Mouse (Mus musculus): ENCODE results near the gene Dnah11.
A peak's percentile ranks its signal among the peaks of the same experiment; 100 is the strongest.

Gene Dnah11

DNA sequence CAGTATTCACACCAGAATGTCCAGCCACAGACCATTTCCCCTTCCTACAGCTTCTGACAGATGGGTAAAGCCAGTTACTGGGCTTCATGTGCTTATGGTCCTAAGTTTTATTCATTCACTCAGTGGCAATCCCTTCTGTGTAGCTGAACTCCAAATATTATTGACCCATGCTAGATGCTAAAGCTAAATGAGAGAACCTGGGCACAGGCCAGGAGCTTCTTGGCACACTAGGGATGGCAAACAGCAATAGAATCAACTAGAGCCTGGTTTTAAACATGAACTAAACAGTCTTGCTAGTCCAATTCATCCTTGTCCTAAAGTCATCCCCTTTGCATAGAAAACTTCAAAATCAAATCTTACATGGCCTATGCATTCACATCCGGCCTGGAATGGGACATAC lies 113.6 kb downstream of the Dnah11 start:
- DNase-seq (ENCODE audit: low read depth, low spot score): no peak

DNA sequence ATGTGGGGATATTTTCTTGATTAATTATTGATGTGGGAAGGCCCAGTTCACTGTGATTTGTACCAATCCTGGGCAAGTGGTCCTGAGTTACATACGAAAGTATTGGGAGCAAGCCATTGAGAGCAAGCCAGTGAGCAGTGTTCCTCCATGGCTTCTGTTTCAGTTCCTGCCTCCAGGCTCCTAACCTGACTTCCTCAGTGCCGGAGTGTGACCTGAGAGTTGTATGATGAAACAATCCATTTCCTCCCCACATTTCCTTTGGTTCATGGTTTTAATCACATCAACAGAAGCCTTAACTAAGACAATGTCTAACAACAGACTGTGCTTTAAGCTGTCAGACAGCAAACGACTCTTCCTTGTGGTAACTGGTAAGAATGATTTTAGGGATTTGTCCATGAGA lies 114.0 kb downstream of the Dnah11 start:
- DNase-seq (ENCODE audit: low read depth, low spot score): no peak

DNA sequence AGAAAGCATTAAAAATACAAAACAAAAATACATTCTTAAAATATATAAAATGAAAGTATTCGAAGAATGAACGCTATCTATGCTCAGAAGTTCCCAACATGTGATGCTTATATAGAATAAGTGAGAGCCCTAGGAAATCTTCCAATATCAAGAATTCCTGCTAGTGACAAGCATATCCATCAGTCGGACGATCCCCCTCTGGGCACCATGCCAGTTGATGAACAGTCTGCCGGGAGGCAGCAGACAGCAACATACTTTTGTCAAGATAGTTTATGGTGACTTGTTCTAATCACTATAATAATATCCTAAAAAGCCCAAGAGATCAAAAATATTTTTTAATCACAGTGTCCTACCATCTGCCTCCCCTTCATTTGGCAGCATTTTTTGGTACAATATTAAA lies 114.7 kb downstream of the Dnah11 start:
- no peak for DNase-seq (ENCODE audit: low read depth, low spot score)

DNA sequence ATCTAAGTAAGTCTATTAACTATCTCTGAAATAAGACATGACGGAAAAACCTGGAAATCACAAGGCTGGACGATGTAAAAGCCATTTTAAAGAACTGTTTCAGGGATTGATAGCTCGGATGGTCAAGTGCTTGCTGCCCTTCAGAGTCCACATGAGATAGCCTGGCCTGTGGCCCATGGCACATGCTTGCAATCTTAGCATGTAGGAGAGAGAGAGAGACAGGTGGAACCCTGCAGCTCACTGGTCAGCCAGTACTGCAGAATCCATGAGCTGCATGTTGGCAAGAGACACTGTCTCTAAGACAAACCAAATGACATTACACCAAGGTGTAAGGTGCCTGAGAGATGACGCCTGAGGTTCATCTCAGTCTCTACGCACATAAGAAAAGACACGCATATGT lies 118.4 kb downstream of the Dnah11 start:
- no peak for DNase-seq (ENCODE audit: low read depth, low spot score)

DNA sequence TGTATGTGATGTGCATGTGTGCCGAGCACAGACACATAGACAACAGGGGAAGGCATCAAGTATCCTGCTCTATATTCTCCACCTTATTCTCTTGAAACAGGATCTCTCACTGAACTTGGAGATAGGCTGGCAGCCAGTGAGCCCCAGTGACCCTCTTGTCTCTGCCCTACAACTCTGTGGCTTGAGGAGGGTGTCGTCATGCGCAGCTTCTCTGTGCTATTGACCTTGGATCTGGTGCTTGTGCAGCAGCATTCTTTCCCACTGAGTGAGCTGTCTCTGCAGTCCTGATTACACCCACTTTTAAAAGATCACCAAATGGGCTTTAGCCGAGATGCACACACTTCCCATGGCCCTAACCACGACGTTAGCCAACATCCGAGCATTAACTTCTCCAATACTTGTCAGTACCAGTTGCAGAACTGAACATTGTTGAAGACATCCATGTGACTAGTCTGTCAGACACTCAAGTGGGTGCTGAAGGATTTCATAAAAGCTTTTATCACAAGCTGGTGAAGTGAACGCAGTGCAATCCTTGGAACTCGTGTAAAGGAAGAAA lies 120.3 kb downstream of the Dnah11 start:
- DNase-seq (ENCODE audit: low read depth, low spot score): no peak

DNA sequence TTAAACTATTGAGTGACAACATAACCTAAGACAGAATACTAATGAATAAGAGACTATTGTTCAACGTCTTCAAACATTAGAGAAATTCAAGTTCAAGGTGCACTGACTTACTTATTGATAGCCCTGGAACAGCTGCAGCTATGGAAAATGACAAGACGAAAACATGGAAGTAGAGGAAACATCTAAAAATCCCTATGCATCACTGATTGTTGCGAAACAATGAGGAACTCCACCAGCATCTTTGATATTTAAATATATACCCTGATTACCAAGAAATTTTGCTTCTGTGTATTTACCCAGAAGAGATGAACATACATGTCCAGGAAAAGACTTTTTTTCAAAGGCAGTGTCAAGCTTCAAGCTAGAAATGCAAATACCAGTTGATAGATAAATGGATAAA lies 122.0 kb downstream of the Dnah11 start:
- no peak for DNase-seq (ENCODE audit: low read depth, low spot score)

DNA sequence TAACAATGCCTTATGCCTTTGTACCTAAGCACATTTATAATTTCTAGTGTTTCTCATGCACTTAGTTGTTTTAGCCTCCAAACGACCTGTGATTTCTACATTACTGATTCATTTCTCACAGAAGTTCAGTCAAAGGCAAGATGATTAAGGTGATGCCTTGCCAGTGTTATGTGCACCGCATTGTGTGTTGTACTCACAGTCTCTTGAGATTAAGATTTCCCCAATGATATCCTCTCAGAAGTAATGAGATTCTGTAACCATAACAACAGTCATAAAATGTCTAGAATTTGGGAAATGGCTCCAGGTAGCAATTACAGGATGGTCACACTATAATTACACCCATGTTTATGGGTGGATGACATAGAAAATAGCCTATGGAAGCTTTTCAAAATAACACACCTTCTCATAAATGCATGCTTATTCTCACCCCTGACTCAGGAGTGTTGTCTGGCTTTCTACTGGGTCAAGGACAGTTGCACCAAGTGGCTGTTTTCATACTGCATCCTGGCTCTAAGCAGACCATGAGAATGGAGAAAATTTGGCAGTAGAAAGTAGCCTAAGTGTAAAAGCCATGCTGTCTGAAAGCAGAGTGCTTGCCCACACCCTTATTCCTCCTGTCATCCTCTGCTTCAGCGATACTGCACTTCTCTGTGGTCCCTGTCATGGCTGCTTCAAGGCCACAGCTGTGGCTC lies 126.5 kb downstream of the Dnah11 start:
- DNase-seq (ENCODE audit: low read depth, low spot score): no peak

DNA sequence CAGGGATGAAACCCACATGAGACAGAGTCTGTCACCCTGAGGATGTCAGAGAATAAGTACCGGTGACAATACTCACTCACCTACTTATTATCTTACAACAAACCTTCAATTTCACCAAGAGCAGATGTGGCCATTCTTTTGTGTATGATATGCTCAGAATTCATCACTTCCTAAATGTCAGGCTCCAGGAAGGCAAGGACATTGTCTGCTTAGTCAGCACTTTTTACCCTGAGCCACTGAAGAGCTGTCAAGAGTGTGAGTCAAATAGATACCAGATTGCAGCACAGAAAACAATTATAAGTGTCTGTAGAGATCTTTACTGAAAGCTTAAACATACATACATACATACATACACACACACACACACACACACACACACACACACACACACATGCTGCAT lies 127.2 kb downstream of the Dnah11 start:
- no peak for DNase-seq (ENCODE audit: low read depth, low spot score)

DNA sequence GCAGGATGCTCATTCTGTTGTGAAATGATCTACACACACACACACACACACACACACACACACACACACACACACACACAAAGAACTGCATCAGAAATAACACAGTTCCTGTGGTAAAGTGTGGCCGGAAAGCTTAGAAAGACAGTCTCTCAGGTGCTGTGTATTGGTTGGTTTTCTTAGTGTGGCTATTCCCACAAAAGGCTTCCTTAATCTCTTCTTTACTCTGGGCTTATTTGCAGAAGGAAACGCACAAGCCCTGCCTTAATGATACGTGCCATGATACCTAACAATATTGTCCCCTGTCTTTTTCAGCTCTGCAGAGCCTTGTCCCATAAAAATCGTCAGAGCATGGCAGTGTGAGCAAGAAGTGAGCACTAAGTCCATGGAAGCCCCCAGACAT lies 130.1 kb downstream of the Dnah11 start:
- no peak for DNase-seq (ENCODE audit: low read depth, low spot score)

DNA sequence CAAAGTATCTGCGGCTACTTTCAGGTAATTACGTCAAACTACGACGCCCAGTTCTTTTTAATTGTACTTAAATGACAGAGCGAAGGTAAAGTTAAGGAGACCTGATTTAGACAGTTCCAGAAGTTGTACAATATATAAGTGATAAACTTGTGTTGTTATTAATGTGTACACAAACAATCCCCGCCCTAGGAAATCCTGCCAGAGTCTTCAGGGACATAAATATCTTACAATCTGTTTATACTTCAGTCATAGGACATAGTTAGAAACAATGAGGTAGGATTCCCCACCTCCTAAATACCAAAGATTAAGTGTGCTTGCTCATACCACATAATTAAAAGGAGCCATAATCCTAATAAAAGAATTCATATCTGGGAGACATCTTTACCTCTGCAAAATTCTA lies 136.5 kb downstream of the Dnah11 start:
- no peak for DNase-seq (ENCODE audit: low read depth, low spot score)

DNA sequence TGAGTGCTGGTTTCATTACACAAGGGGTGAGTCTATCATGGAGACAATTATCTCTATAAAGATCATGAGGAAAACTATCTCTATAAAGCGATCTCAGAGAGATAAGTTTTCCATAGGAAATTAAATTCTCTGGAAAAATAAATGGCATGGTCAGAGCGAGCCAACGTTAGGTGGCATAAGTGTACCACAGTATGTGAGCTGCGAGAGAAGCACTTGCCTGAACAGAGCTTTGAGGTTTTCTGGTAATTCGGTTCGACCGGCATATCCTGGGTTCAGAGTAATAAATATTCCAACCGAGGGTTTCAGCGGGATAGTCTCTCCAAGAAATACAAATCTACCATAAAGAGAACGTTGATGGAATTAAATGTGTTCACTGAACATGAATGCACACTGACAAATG lies 142.0 kb downstream of the Dnah11 start:
- no peak for DNase-seq (ENCODE audit: low read depth, low spot score)

DNA sequence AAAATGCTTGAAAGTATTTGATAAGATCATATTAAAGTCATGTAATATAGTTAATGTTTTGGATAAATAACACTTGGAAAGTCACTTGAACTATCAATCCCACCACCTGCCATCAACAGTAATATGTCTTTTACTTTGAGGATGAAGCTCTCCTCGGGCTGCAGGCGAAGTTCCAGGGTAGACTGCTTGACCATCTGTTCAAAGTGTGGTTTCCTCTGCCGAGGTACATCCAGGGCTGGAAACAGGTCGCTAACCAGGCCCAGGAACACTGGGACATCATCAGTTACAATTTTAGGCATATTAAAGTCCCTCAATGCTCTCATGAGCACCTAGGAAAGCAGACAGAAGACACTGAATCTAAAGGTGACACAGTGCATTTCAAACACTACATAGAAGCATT lies 153.5 kb downstream of the Dnah11 start:
- DNase-seq (ENCODE audit: low read depth, low spot score): no peak

DNA sequence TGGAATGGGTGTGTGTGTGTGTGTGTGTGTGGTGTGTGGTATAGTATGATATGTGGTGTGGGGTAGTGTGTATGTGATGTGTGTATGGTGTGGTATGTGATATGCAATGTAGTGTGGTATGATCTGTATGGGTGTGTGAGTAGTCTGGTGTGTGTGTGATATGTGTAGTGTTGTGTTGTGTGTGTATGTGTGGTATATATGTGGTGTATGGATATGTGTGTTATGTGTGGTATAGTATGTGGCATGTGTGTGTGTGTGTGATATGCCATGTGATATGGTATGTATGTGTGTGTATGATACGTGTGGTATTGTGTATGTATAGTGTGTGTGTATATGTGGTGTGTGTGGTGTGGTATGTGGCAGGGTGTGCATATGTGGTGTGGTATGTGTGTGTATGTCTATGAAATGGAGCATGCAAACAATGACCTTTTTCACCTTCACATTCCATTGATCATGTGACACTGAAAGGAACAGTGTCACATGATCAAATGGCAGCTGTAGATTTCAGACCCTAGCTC lies 155.7 kb downstream of the Dnah11 start:
- no peak for DNase-seq (ENCODE audit: low read depth, low spot score)

DNA sequence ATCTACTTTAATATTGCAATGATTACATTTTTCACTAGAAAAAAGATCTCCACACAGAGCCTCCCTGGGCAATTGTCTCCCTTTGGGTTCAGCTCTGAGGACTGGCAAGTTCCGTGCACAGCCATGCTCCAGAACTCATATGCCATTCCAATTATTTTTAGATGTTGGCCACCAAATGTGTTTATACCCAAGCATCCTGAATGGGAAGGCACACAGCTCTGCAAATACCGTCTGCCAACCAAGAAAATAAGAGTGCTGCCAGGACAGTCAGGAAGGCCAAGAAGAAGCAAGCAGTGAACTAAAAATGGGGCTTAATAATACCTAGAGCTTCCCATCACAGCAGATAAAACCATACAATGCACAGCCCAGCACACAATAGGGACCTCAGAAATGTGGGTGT lies 156.6 kb downstream of the Dnah11 start:
- no peak for DNase-seq (ENCODE audit: low read depth, low spot score)

DNA sequence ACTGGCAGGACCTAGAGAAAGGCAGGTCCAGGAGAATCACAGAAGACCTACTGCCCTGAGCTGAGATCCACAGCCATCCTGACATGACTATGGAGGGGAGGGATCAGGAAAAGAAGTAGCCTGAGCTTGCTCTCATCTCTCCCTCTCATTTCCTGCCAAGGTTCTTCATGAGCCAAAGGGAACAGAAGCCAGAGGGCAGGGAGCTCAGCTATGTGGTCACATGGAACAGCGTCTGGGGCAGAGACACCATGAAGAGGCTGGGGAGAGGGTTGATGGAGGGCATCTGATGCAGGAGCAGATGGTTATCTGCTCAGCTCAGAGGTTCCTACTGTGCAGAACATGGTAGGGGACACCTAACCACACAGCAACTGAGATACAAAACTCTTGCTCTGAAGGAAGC lies 163.9 kb downstream of the Dnah11 start:
- no peak for DNase-seq (ENCODE audit: low read depth, low spot score)

DNA sequence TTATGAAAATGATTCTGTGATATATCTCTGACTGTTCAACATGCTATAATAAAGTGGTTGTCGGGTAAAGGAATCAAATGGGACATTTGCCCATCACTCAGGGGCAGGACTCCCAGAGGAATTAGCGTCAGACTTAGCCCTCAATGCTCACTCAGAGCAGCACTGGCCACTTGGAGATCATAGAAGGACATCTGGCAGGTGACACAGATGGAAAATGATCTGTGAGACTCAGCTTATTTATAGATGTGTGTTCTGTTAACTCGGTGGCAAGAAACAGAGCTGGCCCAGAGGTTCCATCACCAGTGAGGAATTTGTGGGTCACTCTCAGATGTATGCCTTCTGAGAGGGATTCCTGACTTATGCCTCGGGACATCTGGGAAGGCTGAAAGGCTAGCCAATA lies 173.1 kb downstream of the Dnah11 start:
- no peak for DNase-seq (ENCODE audit: low read depth, low spot score)

DNA sequence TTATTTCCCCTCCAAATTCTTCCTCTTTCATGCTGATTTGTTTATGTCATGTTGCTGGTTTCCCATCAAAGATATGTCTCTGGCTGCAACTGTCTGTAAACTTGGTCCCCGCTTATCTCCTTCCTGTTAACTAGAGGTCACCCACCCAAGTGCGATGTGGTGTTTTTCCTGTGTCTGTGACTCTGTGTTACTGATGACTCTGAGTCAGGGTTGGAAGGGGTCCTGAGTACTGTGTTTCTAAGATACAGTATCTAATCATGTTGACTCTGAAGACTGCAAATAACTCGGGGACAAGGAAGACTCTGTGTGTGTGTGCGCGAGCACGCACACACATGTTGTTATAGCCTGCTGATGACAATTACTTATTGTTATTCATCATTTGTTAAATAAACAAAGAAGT lies 179.9 kb downstream of the Dnah11 start:
- no peak for DNase-seq (ENCODE audit: low read depth, low spot score)

DNA sequence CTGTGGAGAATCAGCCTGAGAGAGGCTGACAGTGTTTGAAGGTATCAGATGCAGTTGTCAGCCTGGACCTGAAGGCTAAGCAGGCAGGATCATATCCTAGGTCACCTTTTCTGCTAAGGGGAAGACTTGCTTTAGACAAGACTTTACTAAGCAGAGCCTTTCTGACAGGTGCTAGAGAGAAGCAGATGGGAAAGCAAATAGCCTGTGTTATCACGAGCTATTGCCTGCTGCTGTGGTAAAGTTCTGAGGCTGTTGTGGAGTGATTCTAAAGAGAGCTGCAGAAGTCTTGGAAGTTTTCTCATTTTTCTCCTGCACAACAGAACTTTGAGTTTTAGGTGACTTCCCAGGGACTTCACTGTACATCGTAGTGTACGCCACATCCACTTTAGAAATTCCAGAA lies 185.0 kb downstream of the Dnah11 start:
- no peak for DNase-seq (ENCODE audit: low read depth, low spot score)

DNA sequence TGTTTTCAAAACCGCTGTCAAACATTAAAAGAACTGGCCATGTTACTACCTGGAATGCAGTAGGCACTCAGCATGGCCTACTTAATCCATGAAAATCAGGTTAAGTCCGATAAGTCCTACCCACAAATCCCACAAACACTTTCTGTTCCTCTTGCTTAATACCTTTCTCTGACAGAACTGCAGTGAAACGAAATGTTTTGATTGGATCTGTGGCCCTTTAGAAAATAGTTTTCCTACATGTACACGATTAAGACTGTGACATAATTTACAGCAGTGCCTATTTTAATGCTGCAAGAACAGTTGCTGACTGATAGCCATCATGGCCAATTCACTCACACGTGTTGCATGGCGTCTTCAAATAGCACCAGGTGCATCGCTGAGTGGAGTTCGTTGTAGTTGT lies 186.9 kb downstream of the Dnah11 start:
- no peak for DNase-seq (ENCODE audit: low read depth, low spot score)

DNA sequence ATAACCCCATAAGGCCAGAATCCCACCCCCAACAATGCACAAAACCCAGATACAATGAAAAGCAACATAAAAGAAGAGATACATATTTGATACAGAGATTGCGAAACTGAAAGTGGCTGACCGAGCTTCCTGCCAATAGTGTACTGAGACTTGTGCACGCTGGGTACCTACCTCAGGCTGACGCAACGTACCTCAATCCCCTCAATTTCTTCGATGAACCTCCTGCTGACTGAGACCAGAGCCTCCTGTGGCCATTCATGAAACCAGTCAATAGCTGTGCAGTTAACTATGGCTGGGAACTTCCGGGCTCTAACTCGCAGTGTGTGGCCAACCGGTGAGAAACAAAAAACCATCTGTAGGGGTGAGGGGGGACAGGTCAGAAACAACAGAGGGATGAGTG lies 203.9 kb downstream of the Dnah11 start:
- no peak for DNase-seq (ENCODE audit: low read depth, low spot score)

DNA sequence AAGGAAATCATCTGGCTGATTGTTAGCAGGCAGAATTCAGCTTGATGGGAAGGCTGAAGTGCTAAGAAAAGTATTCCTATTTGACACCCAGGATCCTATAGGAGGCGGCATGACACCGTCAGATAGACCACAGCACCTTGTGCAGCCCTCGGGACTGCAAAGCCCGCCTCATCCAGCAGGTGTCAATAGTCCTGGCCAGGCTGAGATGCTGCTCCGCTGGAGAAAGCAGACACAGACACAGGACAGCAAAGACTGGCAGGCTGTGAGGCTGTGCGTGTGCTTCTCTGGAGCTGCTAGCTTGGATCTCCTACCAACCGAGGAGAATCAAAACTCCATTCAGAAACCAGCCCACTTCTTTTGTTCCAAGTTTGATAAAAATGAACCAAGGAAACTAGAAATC lies 205.3 kb downstream of the Dnah11 start:
- peak; percentile 80 for DNase-seq (ENCODE audit: low read depth, low spot score)

DNA sequence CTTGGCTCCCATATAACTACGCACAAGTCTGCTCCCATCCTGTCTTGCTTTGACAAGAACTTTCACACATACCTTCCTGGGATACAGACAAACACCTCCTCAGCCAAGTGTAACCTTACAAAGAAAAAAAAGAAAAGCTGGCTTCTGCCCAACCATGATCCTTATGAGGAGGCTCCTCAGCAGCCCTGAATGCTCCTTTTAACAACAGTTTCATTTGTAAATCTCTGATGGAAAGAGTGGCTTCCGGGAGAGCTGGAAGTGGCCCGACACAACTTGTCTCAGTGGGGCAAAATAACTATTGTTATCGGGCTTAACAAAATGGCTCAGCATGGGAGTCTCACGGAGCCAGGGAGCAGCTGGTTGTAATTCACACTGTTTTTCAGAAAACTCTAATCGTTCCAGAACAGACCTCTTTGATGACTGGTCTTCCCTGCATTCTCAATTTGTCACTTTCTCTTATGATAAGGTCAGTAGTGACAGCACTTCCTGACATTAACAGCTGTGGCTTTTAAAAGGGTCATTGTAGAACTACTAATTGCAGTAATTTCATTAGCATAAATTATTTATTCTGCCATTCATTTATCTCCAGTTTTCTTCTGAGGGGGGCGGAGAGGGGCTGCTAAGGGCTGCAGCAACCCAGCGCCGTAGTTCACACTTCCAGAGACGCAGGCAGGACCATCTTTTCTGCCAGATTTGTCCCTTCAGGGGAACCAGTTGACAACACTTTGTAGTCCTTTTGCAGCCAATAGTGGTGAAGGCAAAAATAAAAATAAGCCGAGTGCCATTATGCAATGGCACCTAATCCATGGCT lies 209.6 kb downstream of the Dnah11 start:
- DNase-seq (ENCODE audit: low read depth, low spot score): peak; percentile 40

DNA sequence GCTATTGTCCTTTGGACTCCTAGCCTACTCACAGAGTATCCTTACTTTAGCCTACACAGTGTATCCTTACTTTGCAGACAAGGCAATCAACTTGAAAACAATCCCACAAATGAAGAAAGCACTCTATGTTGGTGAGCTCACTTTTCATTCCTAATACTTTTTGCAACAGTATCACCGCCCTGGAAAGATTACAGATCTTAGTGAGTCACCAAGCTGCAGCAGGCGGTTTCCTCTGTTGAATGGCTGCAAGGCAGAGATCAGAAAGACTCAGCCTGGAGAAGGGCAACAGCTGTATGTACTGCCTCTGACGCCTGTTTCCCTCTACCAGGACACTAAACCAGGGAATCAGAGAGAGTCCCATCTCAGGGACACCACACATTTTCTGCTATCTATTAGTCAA lies 218.5 kb downstream of the Dnah11 start:
- no peak for DNase-seq (ENCODE audit: low read depth, low spot score)

Measured in forelimb bud, embryonic 11.5 days (tissue).